Mouse (Mus musculus) kidney, postnatal 0 days (tissue): ENCODE results near the gene Egr4. TPM values are rescaled to one million over a fixed set of nuclear protein-coding genes. Genes with fewer than 3 reads are reported as not detected.

ENCODE experiments used
- ATAC-seq: fragments of 200-750 bp; cut with Nextera tagmentation; replicated peaks from 2 replicates; pipeline ENCODE4 v1.8.0; 2017; ENCODE audit warnings: low read depth, moderate number of reproducible peaks, moderate TSS enrichment, moderate library complexity; ENCODE audit not compliant: low FRiP score
- DNase-seq: peaks from one replicate; pipeline ENCODE4 v3.0.0-alpha.2; 2016; ENCODE audit warnings: low spot score
- H3K27ac ChIP-seq: fragments of 300-500 bp; sonication (generic); 2 replicates; pipeline ENCODE4 v1.5.1; 2014; ENCODE audit warnings: mild to moderate bottlenecking
- H3K27me3 ChIP-seq: fragments of 300-500 bp; sonication (generic); 2 replicates; pipeline ENCODE4 v1.6.1; 2014; ENCODE audit warnings: low read length, mixed read lengths; ENCODE audit not compliant: insufficient read depth
- H3K36me3 ChIP-seq: fragments of 300-500 bp; sonication (generic); 2 replicates; pipeline ENCODE4 v1.6.1; 2014; ENCODE audit warnings: low read length, mixed read lengths; ENCODE audit not compliant: insufficient read depth
- H3K4me1 ChIP-seq: fragments of 300-500 bp; sonication (generic); replicated peaks from 2 replicates; pipeline ENCODE4 v1.6.1; 2014; ENCODE audit warnings: antibody characterized with exemption, low read length, mixed read lengths; ENCODE audit not compliant: insufficient read depth
- H3K4me2 ChIP-seq: fragments of 300-500 bp; sonication (generic); 2 replicates; pipeline ENCODE4 v1.6.1; 2014; ENCODE audit warnings: mild to moderate bottlenecking, low read length, moderate library complexity, mixed read lengths
- H3K4me3 ChIP-seq: fragments of 300-500 bp; sonication (generic); replicated peaks from 2 replicates; pipeline ENCODE4 v1.5.1; 2014; ENCODE audit warnings: low read depth, low read length
- H3K9ac ChIP-seq: fragments of 300-500 bp; sonication (generic); 2 replicates; pipeline ENCODE4 v1.6.1; 2014; ENCODE audit warnings: low read depth, low read length
- H3K9me3 ChIP-seq: fragments of 300-500 bp; sonication (generic); replicated peaks from 2 replicates; pipeline ENCODE4 v1.6.1; 2016; ENCODE audit warnings: low read length, inconsistent platforms, mixed read lengths
- CTCF ChIP-seq: IDR thresholded peaks from 2 replicates; pipeline ENCODE4 v1.5.1; 2016; ENCODE audit warnings: antibody characterized with exemption, low read depth, mild to moderate bottlenecking, moderate library complexity
- WGBS: fragments of 180-500 bp; shearing (Covaris S2); extraction: QIAGEN DNeasy Blood & Tissue Kit; methylation state at CpG from one replicate; pipeline ENCODE4 v1.1.7; 2014; 5-methylcytosine and 5-hydroxymethylcytosine counted together
- polyA plus RNA-seq: library from polyadenylated mRNA; unstranded; fragments of >200 nt; fragmentation: Nextera tagmentation; extraction: Ambion mirVana; gene quantifications from 2 replicates; pipeline ENCODE4 v1.2.1, GENCODE M21; 2015

Gene Egr4
- polyA plus RNA-seq, 1 experiment from 2014 or later: not detected

GRCm38 (mm10) chr6:85485738-85486137 lies 27.7 kb downstream of the Egr4 start:
- no peak overlapping the region for H3K27ac ChIP-seq
- WGBS: 83% methylated on average over 2 of the region's 2 CpGs
- H3K4me3 ChIP-seq: no peak overlapping the region
- no peak for ATAC-seq
- TF ChIP-seq CTCF: no peak
- H3K36me3 ChIP-seq: no peaks in the 10 kb centered on the region
- peaks cover 31% of the 10 kb centered on the region for H3K27me3 ChIP-seq
- no peak for DNase-seq
- H3K9ac ChIP-seq: no peak overlapping the region
- no peaks in the 10 kb centered on the region for H3K9me3 ChIP-seq
- H3K4me1 ChIP-seq: no peaks in the 10 kb centered on the region
- no peak overlapping the region for H3K4me2 ChIP-seq

- no peak for DNase-seq
- Histone ChIP-seq H3K27ac (no peak overlapping the region), H3K4me2 (peak overlapping the region; percentile 49), H3K4me1 (no peaks in the 10 kb centered on the region), H3K27me3 (peaks cover 31% of the 10 kb centered on the region), H3K36me3 (no peaks in the 10 kb centered on the region), H3K9me3 (no peaks in the 10 kb centered on the region), H3K4me3 (peak overlapping the region; percentile 29), H3K9ac (no peak overlapping the region)
- TF ChIP-seq CTCF: no peak
- ATAC-seq: no peak
- WGBS: 3% methylated on average over 92 of the region's 92 CpGs
These were observed 29.3 kb downstream of the Egr4 start for GRCm38 (mm10) chr6:85483843-85484721.

GRCm38 (mm10) chr6:85480685-85481084 lies 32.7 kb downstream of the Egr4 start:
- Histone ChIP-seq H3K27me3 (peaks cover 23% of the 10 kb centered on the region), H3K4me2 (no peak overlapping the region), H3K36me3 (no peaks in the 10 kb centered on the region), H3K27ac (no peak overlapping the region), H3K4me3 (no peak overlapping the region), H3K4me1 (no peaks in the 10 kb centered on the region), H3K9ac (no peak overlapping the region), H3K9me3 (no peaks in the 10 kb centered on the region)
- 25% methylated on average over 16 of the region's 16 CpGs for WGBS
- DNase-seq (peak; percentile 65), ATAC-seq (peak; percentile 51; the same call in 1 of the 2 replicates)
- TF ChIP-seq CTCF: no peak

DNA sequence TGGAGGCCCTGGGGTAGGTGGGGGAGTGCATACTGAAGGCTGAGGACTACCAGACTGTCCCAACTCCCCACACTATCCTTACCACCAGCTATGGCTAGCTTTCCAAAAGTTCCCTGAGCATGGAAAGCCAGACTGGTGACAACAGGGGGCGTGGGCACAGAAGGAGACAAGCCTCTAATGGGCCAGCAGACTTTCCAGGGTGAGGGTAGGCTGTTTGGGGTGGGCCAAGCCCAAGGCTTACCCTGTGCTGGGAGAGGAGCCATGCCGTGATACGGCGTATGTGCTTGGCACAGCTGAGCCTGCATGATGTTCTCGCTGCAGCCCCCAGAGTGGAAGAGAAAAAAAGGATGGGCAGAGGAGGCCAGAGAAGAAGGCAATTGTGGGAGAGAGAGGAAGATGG lies 33.4 kb downstream of the Egr4 start:
- DNase-seq (no peak), ATAC-seq (no peak)
- Histone ChIP-seq H3K9ac (no peak overlapping the region), H3K27me3 (peaks cover 16% of the 10 kb centered on the region), H3K4me2 (no peak overlapping the region), H3K9me3 (no peaks in the 10 kb centered on the region), H3K4me3 (no peak overlapping the region), H3K27ac (no peak overlapping the region), H3K36me3 (no peaks in the 10 kb centered on the region), H3K4me1 (no peaks in the 10 kb centered on the region)
- WGBS: 89% methylated on average over 5 of the region's 5 CpGs
- TF ChIP-seq CTCF: no peak

- TF ChIP-seq CTCF: no peak
- ATAC-seq (no peak), DNase-seq (no peak)
- Histone ChIP-seq H3K4me2 (no peak overlapping the region), H3K27ac (no peak overlapping the region), H3K9me3 (no peaks in the 10 kb centered on the region), H3K9ac (no peak overlapping the region), H3K27me3 (peaks cover under 1% of the 10 kb centered on the region; the same call in 1 of the 2 replicates), H3K4me3 (no peak overlapping the region), H3K36me3 (no peaks in the 10 kb centered on the region), H3K4me1 (no peaks in the 10 kb centered on the region)
- 47% methylated on average over 14 of the region's 14 CpGs for WGBS
These were observed 35.0 kb downstream of the Egr4 start for GRCm38 (mm10) chr6:85478416-85478815.

GRCm38 (mm10) chr6:85477366-85477917 lies 35.9 kb downstream of the Egr4 start:
- DNase-seq: peak; percentile 40
- ATAC-seq: peak; percentile 52
- Histone ChIP-seq H3K27ac (no peak overlapping the region), H3K27me3 (no peaks in the 10 kb centered on the region), H3K4me3 (no peak overlapping the region), H3K9ac (no peak overlapping the region), H3K4me2 (no peak overlapping the region), H3K4me1 (no peaks in the 10 kb centered on the region), H3K36me3 (no peaks in the 10 kb centered on the region), H3K9me3 (no peaks in the 10 kb centered on the region)
- 40% methylated on average over 10 of the region's 10 CpGs for WGBS
- peak; percentile 63 for TF ChIP-seq CTCF
